Mouse (Mus musculus): ENCODE results near the gene Ncbp3. TPM values are rescaled to one million over a fixed set of nuclear protein-coding genes. Genes with fewer than 3 reads are reported as not detected.

Ncbp3 gene
- polyA plus RNA-seq (2015; fragmentation: Nextera tagmentation; extraction: Ambion mirVana), result 13.5 and 14.2 TPM in 2 replicates

DNA sequence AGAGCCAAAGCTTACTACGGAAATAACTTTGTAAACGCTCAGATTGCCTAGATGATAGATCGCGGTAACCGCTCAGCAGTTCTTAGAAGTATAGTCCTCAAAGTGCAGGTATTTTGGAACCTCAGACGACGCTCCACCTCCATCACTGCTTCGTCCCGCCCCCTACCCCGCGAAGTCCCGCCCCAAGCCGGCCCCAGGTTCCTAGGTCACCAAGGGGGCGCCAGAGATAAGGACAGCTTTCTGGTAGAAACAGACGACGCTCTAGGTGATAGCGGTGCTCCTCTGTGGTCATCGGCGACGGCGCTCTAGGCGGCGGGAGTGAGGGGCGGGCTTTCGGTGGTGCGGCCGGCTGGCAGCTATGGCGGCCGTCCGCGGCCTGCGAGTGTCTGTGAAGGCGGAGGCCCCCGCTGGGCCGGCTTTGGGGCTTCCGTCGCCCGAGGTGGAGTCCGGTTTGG lies at the start of gene Ncbp3:
Gene Ncbp3, plus strand, starts transcription at position 242 of the 455 bp plus-strand sequence.
- Histone ChIP-seq H3K4me3 (replicated peaks) (peak within 1 kb of the TSS; percentile 77), H3K9me3 (no peaks in the 10 kb centered on the region), H3K27ac (peak within 1 kb of the TSS; percentile 89), H3K27me3 (no peaks in the 10 kb centered on the region), H3K9ac (replicated peaks) (peak within 1 kb of the TSS; percentile 93), H3K36me3 (peaks cover 13% of the 10 kb centered on the region), H3K4me2 (replicated peaks) (peak within 1 kb of the TSS; percentile 80), H3K4me1 (replicated peaks) (peaks cover 15% of the 10 kb centered on the region)
- under 1% methylated on average over 39 of the region's 39 CpGs for WGBS
- peak; percentile 97 for ATAC-seq

DNA sequence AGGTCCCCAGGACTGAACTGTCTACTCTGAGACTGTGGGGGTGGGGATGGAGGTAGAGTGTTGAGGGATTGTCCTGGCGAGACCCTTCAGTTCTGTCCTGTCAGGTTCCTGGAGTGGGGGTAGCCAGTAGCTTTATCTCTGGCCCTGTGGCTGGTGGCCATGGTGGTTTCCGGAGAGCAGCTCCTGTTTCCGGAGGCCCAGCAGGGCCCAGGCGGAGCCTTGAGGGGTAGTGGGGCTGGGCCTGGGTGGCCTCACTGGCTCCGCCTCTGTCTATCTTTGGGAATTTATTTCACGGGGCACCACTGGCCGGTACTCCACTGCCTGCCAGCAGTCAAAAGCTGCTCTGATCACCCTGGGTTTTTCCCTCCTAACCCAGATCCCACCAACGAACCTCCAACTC lies 48.8 kb upstream of the Ncbp3 start, which contains the start of gene P2rx1:
Gene P2rx1, plus strand, starts transcription at position 333 of the 400 bp plus-strand sequence.
- Histone ChIP-seq H3K4me3 (replicated peaks) (no peak within 1 kb of the TSS), H3K4me2 (replicated peaks) (no peak within 1 kb of the TSS), H3K9me3 (no peaks in the 10 kb centered on the region), H3K27ac (no peak within 1 kb of the TSS), H3K36me3 (no peaks in the 10 kb centered on the region), H3K4me1 (replicated peaks) (no peaks in the 10 kb centered on the region), H3K27me3 (no peaks in the 10 kb centered on the region), H3K9ac (replicated peaks) (no peak within 1 kb of the TSS)
- 61% methylated on average over 8 of the region's 8 CpGs for WGBS
- ATAC-seq, result no peak

DNA sequence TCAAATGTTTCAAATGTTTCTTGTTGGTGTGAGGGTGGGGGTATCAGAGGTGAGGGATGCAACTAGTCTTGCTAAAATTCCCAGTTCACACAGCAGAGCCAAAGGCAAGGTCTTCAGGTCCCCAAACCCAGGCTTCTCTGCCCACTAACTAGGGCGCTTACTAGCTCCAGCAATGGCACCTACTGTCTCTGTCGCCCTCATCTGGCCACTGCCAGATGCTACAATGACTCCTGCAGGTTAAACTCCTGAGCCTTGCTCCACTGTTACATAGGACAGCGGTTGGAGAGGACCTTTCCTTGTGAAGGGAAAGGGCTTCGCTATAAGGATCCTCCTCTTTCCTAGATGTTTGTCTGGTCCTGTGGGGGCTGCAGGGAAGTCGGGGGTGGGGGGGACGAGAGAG lies 46.6 kb upstream of the Ncbp3 start:
- no peak overlapping the region for H3K4me2 ChIP-seq (replicated peaks)
- no peak overlapping the region for H3K9ac ChIP-seq (replicated peaks)
- 0 out of 2 replicates have a peak, but pooled peaks cover 2% of the 10 kb centered on the region for H3K27me3 ChIP-seq
- H3K27ac ChIP-seq, result no peak overlapping the region
- ATAC-seq, result peak; percentile 40; the same call in 1 of the 2 replicates
- no peak overlapping the region for H3K4me3 ChIP-seq (replicated peaks)
- no peaks in the 10 kb centered on the region for H3K4me1 ChIP-seq (replicated peaks)
- no peaks in the 10 kb centered on the region for H3K9me3 ChIP-seq
- no peaks in the 10 kb centered on the region for H3K36me3 ChIP-seq
- 13% methylated on average over 6 of the region's 6 CpGs for WGBS

DNA sequence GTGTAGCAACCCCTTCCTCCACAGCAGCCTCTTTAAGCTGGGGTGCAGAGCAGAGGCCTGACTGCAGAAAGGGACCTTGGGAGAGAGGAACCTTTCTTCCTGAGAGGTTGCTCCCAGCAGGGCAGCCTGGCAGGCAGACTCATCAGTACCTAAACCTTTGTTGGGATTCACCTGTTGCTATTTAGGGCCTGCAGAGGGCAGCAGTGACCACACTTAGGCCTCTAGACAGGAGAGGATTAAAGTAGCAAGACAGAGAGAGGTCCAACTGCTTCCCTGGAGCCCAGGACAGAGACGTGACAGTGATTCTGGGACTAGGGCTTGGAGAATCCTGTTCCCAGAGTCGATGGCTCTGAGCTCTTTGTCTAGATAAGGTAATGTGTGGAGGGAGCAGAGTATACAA lies 41.2 kb upstream of the Ncbp3 start:
- Histone ChIP-seq H3K9me3 (no peaks in the 10 kb centered on the region), H3K4me3 (replicated peaks) (no peak overlapping the region), H3K9ac (replicated peaks) (no peak overlapping the region), H3K4me2 (replicated peaks) (no peak overlapping the region), H3K36me3 (no peaks in the 10 kb centered on the region), H3K27ac (no peak overlapping the region), H3K4me1 (replicated peaks) (no peaks in the 10 kb centered on the region), H3K27me3 (0 out of 2 replicates have a peak, but pooled peaks cover 4% of the 10 kb centered on the region)
- ATAC-seq, result peak; percentile 66
- 2% methylated on average over 2 of the region's 2 CpGs for WGBS

DNA sequence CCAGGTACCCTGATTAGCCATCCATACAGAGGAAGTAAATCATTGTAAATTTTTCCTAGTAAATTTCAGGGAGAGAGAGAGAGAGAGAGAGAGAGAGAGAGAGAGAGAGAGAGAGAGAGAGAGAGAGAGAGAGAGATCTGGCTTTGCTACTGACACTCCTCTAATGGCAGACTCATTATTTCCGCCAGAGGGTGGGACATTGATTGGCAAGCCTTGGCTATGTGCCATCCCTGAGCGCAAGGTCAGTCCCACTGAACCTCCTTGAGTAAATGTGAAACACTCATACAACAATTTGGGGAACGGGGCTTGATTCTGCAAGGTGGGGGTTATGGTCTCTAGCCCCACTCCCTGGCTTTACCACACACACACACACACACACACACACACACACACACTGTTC lies 40.5 kb upstream of the Ncbp3 start:
- H3K27ac ChIP-seq, result no peak overlapping the region
- WGBS, result 77% methylated on average over 3 of the region's 3 CpGs

DNA sequence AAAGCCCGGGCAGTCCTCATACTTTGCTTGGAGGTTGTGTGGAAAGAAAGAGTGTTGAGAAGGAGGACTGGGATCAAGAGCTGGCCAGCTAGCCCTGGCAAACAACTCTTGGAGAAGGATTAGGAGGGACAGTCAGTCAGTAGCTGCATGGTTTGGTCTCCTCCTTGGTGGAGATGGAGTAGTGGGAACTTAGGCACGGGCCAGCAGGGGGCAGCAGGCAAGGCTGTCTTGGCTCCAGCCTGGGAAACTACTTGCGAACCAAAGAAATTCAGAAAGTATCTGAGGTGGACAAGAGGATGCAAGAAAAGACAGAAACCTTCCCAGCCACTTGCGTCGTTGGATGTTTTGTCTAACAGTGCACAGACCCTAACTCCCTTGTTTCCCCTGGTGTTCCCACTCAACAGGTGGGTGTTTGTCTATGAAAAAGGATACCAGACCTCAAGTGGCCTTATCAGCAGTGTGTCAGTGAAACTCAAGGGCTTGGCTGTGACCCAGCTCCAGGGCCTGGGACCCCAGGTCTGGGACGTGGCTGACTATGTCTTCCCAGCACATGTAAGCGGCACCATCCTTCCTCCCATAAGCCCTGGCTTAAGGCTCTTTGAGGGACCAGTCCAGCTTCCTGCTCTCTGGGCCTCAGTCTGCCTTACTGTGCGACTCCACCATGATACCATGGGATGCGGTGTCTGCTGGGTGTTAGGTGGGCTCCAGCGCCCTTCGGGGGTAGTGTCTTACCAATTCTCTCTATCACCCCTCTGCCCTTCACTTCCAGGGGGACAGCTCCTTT lies 39.7 kb upstream of the Ncbp3 start:
- Histone ChIP-seq H3K36me3 (no peaks in the 10 kb centered on the region), H3K9ac (replicated peaks) (no peak overlapping the region), H3K9me3 (no peaks in the 10 kb centered on the region), H3K27me3 (0 out of 2 replicates have a peak, but pooled peaks cover 4% of the 10 kb centered on the region), H3K27ac (no peak overlapping the region), H3K4me2 (replicated peaks) (no peak overlapping the region), H3K4me3 (replicated peaks) (no peak overlapping the region), H3K4me1 (replicated peaks) (no peaks in the 10 kb centered on the region)
- 64% methylated on average over 11 of the region's 11 CpGs for WGBS
- ATAC-seq, result peak; percentile 15; the same call in 1 of the 2 replicates

More for the DNA sequence above, 40.5 kb upstream of the Ncbp3 start:
- no peak overlapping the region for H3K4me3 ChIP-seq (replicated peaks)
- H3K9ac ChIP-seq (replicated peaks), result no peak overlapping the region
- no peak overlapping the region for H3K4me2 ChIP-seq (replicated peaks)
- H3K27me3 ChIP-seq, result 0 out of 2 replicates have a peak, but pooled peaks cover 4% of the 10 kb centered on the region
- no peaks in the 10 kb centered on the region for H3K36me3 ChIP-seq
- H3K4me1 ChIP-seq (replicated peaks), result no peaks in the 10 kb centered on the region
- ATAC-seq, result no peak
- no peaks in the 10 kb centered on the region for H3K9me3 ChIP-seq

DNA sequence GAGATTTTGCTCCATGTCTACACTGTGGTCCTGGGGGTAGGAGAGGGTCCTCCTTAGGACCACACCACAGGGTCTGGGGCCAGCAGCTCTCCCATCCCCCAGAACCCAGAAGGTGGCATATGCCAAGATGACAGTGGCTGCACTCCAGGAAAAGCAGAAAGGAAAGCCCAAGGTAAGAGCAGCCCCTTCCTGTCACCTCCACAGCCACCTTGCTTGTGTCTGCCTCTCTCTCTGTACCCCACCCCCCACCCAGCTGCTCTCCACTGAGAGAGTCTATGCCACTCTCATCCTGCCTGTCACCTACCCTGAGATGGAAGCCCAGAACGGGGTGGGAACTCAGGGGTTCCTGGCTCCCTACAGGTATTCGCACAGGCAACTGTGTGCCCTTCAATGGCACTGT lies 38.8 kb upstream of the Ncbp3 start:
- ATAC-seq, result no peak
- no peaks in the 10 kb centered on the region for H3K9me3 ChIP-seq
- no peak overlapping the region for H3K9ac ChIP-seq (replicated peaks)
- H3K4me2 ChIP-seq (replicated peaks), result no peak overlapping the region
- no peak overlapping the region for H3K4me3 ChIP-seq (replicated peaks)
- no peaks in the 10 kb centered on the region for H3K36me3 ChIP-seq
- no peaks in the 10 kb centered on the region for H3K4me1 ChIP-seq (replicated peaks)
- 0 out of 2 replicates have a peak, but pooled peaks cover 4% of the 10 kb centered on the region for H3K27me3 ChIP-seq
- no peak overlapping the region for H3K27ac ChIP-seq
- 74% methylated on average over 2 of the region's 2 CpGs for WGBS

DNA sequence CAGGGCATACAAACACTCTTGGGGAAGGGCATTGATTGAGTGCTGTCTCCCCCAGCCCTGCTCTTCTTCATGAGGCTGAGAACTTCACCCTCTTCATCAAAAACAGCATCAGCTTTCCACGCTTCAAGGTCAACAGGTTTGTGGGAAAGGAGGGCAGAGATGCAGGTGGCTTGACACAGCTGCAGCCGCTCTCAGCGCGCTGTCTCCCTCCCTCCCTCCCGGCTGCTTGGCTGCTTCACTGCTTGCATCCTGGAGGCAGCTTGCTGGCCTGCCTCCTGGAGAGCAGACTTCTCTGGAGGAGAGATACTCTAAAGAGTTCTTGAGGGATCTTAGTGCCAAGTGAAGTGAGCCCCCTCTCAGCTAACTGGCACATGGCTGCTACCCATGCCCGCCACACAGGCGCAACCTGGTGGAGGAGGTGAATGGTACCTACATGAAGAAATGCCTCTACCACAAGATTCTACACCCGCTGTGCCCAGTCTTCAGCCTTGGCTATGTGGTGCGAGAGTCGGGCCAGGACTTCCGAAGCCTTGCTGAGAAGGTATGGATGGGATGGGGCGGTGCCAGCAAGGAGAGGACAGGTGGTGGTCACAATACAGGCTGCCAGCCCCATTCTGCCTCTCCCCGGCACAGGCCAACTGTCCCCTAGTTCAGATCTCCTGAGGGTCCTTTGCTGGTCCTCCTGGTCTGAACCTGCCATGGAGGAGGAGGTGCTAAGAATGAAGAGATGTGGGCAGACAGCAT lies 37.9 kb upstream of the Ncbp3 start:
- Histone ChIP-seq H3K4me2 (replicated peaks) (no peak overlapping the region), H3K9ac (replicated peaks) (no peak overlapping the region)

DNA sequence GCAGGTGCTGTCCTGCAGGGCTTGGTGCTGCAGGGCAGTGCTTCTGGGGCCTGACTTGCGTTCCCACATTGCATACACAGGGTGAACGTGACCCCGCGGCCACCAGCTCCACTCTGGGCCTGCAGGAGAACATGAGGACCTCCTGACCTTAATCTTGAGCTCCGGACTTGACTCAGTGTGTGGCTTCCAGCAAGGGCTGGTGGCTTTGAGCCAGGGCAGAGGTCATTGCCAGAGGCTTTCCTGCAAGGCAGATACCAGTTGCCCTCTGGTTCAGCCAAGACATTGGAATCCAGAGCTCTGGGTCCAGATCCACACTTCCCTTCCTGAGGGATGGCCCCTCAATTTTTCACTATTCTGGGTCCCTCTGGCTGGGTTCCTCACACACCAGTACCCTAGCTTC lies 33.6 kb upstream of the Ncbp3 start:
- no peak overlapping the region for H3K9ac ChIP-seq (replicated peaks)
- H3K4me1 ChIP-seq (replicated peaks), result peaks cover 4% of the 10 kb centered on the region; the same call in 1 of the 2 replicates
- 67% methylated on average over 5 of the region's 5 CpGs for WGBS
- no peak overlapping the region for H3K4me3 ChIP-seq (replicated peaks)
- peaks cover 11% of the 10 kb centered on the region for H3K27me3 ChIP-seq
- no peak for ATAC-seq
- no peaks in the 10 kb centered on the region for H3K9me3 ChIP-seq
- H3K27ac ChIP-seq, result no peak overlapping the region
- no peak overlapping the region for H3K4me2 ChIP-seq (replicated peaks)
- H3K36me3 ChIP-seq, result no peaks in the 10 kb centered on the region

More for the DNA sequence above, 37.9 kb upstream of the Ncbp3 start:
- Histone ChIP-seq H3K27me3 (0 out of 2 replicates have a peak, but pooled peaks cover 2% of the 10 kb centered on the region), H3K4me1 (replicated peaks) (no peaks in the 10 kb centered on the region), H3K27ac (no peak overlapping the region), H3K9me3 (no peaks in the 10 kb centered on the region), H3K36me3 (no peaks in the 10 kb centered on the region), H3K4me3 (replicated peaks) (no peak overlapping the region)
- 60% methylated on average over 13 of the region's 13 CpGs for WGBS
- ATAC-seq, result no peak

DNA sequence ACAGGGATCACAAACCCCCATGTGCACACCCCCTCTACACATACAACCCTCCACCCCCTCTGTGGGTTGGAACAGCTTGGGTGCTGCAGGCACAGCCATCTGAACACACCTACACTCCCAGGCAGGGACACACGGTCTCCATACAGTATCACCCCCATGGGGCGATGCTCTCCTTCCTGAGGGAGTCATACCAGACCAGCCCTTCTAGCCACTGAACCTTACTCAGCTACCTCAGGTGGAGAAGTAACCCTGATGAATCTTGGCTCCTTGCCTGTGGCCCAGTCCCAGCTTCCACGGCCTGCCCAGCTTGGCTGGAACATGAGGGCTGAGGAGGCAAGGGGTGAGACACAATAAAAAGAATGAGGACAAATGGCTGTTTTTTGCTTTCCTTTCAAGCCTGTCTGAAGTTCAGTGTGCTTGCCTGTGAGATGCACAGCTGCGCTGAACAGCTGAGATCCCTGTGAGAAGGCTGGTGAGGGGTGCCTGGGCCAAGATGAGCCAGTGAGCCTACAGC lies 32.7 kb upstream of the Ncbp3 start:
- WGBS, result 90% methylated on average over 4 of the region's 4 CpGs
- Histone ChIP-seq H3K9me3 (no peaks in the 10 kb centered on the region), H3K9ac (replicated peaks) (no peak overlapping the region), H3K4me3 (replicated peaks) (no peak overlapping the region), H3K4me1 (replicated peaks) (peaks cover 12% of the 10 kb centered on the region), H3K27ac (no peak overlapping the region), H3K4me2 (replicated peaks) (no peak overlapping the region), H3K36me3 (no peaks in the 10 kb centered on the region), H3K27me3 (peaks cover 13% of the 10 kb centered on the region)
- no peak for ATAC-seq

DNA sequence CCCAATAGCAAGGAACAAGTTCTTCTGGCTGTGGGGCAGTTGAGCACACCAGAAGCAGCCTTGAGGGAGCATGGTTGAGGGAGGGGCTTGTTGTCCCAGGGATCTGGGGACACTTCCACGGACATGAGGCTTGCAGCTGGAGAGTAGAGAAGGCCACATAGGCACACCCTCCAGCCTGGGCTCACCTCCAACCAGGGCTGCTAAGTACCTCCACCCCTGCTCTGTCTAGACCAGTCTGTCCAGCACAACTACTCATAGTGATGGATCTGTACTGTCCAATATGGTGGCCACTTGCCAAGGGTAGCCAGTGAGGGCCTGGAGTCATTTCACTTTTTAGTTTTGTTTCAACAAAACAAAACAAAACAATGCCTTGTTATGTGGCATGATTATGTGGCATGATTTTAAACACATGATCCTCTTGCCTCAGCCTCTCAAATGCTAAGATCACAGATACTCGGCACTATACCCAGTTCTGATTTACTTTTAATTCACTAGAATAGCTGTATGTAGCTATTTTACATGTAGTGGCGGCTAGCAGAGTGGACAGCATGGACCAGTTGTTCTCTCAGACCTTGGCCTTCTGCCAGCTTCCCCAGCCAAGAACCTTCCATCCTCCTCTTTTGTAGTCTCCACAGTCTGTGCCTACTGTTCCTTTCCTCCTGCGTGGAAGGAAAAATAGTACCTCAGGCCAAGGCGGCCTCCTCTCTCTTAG lies 32.0 kb upstream of the Ncbp3 start:
- H3K4me2 ChIP-seq (replicated peaks), result no peak overlapping the region
- peaks cover 20% of the 10 kb centered on the region for H3K27me3 ChIP-seq
- ATAC-seq, result no peak
- H3K36me3 ChIP-seq, result no peaks in the 10 kb centered on the region
- peaks cover 19% of the 10 kb centered on the region for H3K4me1 ChIP-seq (replicated peaks)
- no peak overlapping the region for H3K4me3 ChIP-seq (replicated peaks)
- H3K9me3 ChIP-seq, result no peaks in the 10 kb centered on the region
- H3K27ac ChIP-seq, result no peak overlapping the region
- H3K9ac ChIP-seq (replicated peaks), result no peak overlapping the region
- WGBS, result 76% methylated on average over 5 of the region's 5 CpGs

All from midbrain, embryonic 13.5 days (tissue).